Mouse (Mus musculus): ENCODE data around the gene BC048562.
A peak's percentile ranks its signal among the peaks of the same experiment; 100 is the strongest.

Gene BC048562

DNA sequence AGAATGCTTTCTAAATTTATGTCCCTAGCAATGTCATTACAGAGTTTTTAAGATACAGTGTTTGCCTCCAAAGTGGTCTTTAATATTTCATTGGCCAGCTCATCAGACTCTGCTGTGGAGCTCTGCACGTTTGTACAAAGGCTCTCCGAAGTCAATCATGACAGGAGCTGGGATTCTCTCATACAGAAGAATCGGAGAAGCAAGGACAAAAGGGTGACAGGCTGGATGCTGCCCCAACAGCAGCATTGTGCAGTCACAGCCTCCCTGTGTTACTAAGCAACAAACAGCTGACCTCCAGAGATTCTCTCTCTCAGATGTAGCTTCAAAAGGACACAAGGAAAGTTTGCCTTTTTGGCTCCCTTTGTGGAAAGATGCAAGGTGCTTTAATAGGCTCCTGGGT, at the start of gene BC048562:
TSS of gene BC048562 (plus strand) at position 301 of the 400 bp plus-strand sequence.
- no peak for DNase-seq

DNA sequence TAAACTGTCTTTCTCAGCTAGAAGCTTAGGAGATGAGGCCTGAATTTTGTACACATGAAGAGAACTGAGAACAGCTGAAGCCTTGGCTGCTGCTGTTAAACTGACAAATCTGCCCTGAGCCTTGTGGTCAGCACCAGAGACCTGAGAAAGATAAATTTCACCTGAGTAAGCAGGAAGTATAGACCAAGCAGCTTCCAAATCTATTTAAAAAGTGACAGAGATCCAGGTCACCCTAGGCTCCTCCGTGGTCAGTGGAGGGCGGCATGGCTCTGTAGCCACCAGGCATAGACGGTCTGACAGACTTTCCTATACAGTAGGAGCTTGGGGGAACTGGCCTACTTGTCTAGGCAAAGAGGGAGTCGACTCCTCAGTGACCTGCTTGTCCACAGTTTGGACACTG, 49.5 kb upstream of the BC048562 start:
- no peak for DNase-seq

DNA sequence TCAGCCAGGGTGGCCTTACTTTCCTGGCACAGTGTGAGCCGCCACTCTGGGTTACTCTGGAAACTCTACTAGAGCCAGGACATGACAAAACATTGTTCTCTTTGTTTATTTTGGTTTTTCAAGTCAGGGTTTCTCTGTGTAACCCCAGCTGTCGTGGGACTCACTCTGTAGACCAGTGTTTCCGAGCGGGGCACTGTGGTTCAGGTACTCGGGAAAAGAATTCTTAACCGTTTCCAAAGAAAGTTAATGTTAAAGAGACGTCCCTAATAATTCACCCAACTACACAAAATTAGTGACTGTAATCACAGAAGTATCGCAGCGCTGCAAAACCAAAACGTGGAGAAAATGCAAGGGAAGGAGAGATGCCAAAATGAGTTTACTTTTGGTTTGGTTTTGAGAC, 47.7 kb upstream of the BC048562 start:
- no peak for DNase-seq

DNA sequence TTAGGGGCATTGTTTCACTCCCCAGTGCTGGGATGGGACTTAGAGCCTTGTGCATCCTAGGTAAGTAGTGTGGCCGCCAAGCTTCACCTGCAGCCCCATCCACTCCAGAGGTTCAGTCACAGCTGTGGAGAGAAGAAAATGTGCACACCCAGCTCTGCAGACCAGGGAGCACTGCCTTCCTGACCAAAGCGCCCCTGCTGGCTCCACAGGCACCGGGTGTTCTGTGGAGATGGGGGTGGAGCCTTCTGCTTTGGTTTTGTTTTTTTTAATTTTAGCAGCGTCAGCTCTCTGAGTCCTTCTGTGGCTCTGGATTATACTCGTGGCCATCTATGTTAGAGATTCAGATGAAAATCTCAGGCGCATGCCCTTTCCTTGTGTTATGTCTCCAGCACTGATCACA, 47.1 kb upstream of the BC048562 start:
- DNase-seq: no peak

DNA sequence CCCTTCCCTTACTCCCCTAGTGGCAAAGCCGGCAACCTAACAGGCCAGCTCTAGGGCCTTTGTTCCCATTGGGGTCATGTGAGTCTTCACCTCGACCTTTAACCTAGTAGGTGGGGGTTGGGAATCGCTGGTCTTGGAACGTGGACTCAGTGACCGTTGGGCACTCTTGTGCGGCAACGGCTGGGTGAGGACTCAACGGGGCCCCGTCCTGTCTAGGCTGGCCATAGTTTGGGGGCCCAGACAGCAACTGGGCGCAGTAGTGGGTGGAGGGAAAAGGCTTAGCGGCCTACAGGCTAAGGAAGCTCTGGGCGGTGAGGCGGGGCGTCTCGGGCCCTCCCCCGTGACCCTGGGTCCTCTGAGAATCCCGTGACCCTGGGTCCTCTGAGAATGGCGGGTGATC, 43.6 kb upstream of the BC048562 start, which contains the start of gene 1700102P08Rik:
TSS of gene 1700102P08Rik (plus strand) at position 130 of the 400 bp plus-strand sequence.
- DNase-seq: no peak

DNA sequence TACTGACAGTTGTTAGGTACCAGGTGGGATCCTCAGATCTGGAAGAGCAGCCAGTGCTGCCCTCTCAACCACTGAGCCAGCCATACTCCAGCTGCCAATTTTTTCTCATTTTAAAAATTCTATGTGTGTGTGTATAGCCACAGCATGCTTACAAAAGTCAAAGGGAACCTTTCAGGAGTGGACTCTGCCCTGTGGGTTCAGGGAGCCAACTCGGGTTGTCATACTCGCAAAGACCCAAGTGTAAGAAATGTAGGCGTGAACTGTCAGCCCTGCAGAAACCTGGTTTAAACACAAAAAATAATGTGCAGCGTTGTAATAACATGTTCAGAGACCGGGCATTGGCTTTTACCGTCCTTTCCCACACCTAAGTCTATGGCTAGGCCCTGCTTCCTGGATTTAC, 42.1 kb upstream of the BC048562 start:
- no peak for DNase-seq

DNA sequence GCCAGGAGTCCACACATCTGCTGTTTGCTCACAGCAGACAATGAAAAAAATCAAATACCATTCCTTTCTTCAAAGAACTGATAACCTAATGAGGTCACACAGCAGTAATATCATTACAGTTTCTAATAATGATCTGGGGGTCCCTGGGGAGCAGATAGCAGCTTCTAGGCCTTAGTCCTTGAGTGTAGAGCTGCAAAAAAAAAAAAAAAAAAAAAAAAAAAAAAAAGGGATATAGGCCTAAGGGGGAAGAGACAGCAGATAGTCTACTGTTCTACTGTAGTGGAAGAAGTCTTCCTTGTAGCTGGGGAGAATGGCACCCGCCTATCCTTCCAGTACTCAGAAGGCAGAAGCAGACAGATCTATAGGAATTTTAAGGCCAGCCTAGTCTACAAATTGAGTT, 40.9 kb upstream of the BC048562 start:
- DNase-seq: no peak

DNA sequence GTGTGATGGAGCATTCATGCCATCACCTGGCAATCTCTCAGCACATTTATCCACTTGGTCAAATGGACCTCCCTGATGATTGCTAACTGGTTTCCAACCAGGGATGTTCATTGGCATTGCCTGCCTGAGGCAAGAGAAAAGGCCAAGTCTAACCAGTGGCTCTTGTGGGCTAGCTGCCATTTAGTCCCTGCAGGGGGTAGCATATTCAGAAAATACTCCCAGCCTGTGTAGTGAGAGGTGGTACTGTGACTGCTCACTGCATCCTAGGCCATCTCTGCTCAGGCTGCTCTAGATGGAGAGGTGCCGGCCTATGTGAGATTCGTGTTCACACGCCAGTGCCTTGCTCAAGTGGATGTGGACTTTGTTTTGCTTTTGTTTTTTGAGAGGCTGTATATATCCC, 38.0 kb upstream of the BC048562 start:
- peak; percentile 76 to 81 for DNase-seq

DNA sequence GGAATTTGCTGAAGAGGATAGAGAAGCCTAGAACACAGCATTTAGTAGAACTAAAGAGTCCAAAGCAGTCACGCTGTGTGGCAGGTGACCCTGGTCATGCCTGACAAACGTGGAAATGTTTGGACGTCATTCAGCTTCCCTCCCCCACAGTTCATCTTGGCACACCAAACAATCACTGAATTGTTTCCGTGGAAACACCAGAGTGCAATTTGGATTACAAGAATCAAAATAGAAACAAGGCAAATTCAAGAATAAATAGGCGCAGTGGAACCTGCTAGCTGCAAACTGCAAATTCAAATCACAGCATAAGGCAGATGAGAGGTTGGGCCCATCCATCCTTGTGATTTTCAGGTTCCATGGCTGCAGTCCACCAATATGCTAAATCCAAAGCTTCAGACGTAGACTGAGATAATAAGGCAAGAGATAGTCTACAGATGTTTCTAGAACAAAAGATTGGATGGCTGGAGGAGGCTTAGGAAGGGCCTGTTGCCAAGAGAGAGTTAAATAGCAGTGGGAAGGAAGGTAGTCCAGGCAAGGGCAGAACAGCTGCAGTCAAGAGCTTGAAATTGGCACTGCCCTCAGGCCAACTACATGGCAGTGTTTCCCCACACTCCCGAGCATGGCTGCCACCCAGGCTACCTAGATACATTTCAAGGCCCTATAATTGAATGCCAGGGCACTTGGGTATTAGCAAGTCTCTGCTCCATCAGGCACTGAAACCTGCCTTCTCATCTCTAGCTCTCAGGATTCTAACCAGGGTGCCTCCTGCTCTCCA, 34.9 kb upstream of the BC048562 start:
- peak; percentile 67 to 72 for DNase-seq

DNA sequence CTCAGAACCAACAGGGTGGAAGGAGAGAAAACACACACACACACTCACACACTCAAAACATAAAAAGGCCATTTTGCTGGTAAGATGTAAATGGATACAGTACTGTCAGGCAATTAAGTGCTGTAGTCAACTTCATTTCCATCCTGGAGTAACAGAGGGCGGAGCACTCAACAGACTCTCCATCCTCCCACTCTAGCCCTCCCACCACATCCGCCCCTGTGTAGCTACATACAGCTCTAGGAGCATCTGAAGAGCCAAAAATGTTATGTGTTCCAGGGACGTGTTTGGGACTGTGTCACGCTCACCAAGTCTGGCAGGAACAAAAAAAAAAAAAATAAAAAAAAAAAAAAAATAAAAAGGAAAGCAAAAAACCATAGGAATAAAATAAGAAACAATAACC, 33.2 kb upstream of the BC048562 start:
- DNase-seq: no peak

DNA sequence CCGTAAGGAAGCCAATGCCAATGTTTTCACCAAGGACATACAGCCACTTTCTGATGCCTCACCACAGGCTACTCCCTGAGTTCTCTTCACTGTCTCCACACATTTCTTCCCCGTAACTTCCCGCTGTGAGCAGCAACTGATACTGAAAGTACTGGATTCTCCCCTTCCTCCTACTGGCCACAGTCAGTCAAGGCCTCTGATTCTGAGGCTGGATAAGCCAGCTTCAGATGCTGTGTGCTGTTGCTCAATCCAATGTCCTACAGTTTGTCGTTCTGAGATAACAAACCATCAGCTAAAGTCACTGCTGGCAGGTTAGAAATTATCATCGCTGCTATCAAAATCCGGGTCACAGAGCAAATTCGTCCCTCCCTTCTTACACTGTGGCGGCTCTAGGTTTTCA, 31.8 kb upstream of the BC048562 start:
- DNase-seq: no peak

DNA sequence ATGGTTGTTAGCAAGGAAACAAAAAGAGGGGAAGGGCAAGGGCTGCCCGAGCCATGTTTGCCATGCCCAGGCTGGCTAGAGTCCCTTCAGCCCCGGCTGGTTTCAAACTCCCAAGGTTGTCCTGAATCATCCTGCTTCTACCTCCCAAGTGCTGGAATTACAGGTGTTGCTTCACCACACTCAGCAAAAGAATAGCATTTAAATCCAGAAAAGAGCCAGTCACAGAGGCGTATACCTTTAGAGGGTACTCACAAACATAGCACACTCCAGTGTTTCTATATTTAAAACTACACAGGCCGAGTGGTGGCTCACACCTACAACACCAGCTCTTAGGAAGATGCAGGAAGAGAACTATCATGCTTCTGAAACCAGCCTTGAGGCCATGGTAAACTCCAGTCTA, 26.7 kb upstream of the BC048562 start:
- DNase-seq: no peak

DNA sequence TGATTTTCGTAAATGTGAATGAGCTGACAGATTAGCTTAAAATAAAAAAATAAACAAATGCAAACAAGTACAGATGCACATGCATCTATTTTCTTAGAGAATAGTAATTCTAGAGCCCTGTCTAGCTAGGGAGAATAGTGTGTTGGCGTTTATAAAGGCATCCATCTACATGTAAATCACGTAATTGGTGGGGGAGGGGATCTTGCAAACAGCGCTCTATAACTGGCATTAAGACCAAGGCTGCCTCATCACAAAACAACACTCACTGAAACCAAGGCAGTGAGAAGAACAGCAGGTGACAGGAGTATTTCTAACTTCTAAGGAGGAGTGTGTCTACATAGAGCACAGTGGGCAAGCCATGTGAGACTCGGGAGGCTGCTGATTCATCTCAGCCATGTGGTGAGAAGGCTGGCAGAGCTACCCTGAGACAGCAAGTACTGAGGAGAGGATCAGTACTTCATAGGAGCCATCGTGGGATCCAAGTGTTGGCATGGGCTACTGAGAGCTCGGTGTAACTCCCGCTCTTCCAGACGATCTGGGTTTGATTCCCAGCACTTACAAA, 24.8 kb upstream of the BC048562 start:
- no peak for DNase-seq

DNA sequence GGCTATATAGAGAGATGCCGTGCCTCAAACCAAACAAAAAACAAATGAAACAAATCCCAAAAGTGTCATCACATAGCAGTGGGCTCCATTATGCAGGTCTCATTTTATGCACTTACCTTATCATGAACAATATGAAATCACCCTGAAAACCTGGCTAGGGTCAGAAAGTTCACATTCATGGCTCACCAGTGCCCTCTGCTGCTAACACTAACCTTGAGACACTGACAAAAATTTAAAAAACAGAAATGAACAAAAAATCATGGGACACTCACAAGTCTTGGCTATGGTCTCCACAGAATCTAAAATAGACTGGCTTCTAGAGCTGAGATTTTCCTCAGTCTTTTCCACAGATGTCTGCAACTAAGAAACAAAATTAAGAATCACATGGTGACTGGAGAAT, 24.1 kb upstream of the BC048562 start:
- peak; percentile 49 for DNase-seq

DNA sequence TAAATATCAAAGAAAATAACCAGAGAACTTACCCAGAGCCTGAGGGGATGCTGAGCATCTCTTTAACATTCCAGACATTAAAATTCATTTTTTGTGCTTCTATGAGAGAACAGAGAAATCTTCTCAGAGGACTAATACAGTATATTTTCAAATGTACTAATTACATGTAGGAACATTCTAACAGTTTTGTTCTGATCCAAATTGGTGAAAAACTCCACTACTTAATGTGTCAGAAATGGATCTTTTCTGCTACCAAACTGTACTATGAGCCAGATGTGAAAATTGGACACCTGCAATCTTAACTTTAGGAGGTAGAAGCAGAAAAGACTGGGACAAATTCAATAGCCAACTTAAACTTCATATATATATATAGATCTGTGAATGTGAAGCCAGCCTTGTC, 7.9 kb upstream of the BC048562 start, which contains the start of gene Ccdc36:
TSS of gene Ccdc36 (minus strand) at position 101 of the 400 bp plus-strand sequence.
- no peak for DNase-seq

DNA sequence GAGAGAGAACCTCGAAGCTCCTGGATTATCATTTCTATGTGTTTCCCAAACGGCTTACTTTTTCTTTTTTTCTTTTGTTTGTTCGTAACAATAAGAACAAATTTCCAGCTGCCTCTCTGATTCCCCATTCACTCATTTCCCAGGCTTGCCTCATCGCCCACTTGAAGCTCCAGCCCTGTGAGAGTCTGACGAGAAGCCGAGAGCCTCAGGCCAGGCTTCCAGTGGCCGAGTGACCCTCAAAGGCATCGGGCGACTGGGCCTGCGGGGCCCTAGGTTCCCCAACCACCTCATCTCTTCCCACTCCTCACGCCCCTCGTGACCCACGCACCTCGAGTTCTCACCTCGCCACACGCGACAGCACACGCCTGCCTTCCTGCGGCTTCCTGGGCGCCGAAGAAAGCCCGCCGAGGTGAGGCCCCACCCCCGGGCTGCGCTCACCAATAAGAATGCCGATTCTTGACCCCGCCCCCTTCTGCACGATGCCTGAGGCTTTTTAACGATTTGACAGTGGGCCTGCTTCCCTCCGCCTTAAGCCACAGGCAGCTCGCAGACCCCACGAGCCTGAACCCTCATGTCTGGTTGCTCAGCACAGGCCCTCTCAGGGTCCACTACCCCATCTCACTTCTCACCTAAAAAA, 4.7 kb upstream of the BC048562 start:
- peak; percentile 36 to 45 for DNase-seq

DNA sequence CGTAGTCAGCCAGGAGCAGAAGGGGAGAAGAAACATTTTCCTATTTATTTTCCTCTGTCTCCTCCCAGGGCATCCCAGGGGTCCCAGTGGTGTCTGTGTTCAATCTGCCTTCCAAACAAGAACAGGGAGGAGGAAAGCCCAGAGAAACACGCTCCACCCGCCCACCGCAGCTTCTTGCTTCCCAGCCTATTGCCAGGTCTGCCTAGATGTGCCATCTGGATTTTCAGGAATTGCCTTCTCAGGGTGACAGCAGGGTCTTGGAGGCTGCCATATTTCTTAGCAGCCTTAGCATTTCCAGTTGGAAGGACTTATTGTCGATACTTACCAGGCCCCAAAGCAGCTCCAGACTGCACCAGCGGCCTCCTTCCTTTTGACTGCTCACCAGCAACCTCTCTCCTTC, 2.9 kb downstream of the BC048562 start:
- peak; percentile 81 to 83 for DNase-seq

DNA sequence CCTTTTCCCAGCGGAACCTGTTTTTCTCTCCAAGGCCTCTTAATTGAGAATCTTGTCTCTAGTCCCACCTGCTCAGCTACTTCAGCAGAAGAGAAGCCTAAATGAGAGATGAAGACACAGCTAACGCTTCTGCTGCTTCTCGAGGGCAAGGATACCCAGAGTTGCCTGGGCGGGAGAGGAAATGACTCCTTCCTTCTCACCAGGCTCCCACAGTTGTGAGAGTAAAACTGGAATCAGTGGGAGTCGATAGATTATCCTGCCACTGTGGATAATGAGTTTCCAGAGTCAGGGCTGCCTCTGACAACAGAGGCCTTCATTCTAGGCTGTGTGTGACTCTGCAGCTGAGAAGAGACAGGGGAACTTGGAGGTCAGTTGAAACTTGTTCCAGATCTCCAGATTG, 4.2 kb downstream of the BC048562 start:
- no peak for DNase-seq

DNA sequence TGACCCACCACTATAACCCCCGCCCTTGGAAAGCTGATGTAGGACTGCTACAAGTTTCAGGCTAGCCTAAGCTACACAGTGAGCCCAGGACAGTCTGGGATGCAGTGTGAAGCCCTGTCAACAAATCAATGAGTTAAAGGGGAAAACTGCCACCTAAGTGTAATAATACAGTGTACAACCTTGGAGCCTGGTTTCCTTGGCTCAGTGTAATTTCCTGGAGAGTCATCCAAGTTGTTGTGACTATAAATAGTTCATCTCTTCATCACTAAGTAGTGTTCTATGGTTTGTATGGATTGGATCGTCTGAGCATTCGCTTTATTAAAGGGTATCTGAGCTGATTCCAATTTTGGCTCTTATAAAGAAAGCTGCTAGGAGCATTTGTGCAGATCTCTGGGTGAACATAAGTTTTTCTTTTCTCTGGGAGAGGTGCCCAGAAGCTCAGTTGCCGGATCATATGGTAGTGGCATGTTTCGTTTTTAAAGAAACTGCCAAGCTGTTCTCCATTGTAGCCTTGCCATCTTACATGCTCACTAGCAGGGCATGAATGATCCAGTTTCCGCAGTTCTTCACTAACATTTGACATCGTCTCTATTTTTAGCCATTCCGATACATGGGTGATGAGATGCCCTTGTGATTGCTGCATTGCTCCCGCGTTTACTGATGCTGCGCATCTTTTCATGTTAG, 5.1 kb downstream of the BC048562 start:
- DNase-seq: peak; percentile 48 to 60

DNA sequence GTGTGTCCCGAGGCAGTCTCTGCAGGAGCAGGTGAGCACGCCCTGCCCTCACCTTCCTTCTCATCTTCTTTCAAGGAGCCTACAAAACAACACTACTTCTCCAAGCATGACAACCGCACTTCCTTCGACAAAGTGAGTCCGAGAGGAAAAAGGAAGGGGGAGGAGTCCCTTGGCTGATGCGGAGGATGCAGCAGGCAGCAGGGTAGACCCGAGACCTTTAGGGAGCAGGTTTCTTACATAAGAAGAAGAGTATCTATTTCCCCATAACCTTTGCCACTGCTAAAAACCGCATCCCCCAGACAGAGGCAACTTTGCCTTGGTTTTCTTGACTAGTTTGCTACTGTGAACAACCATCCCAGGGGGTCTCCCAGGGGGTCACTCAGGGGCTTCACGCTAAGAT, 8.8 kb downstream of the BC048562 start:
- DNase-seq: no peak

DNA sequence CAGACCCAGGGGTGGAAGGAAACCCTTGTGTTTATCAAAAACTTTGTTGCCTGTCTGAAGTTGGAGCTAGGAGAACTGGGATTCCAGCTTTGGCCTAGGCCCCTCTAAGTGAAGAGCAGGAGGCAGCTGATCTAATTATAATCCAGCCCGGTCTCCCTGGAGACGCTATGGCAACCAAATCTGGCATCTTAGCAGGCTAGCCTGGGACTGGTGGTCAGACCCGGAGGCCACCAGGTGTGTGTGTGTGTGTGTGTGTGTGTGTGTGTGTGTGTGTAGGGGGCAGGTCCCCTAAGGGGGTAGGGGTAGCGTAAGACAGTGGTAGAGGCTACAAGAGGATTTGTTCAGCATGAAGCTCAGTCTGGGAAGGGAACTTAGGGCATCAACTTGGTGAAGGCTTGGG, 13.6 kb downstream of the BC048562 start:
- DNase-seq: peak; percentile 80 to 83

DNA sequence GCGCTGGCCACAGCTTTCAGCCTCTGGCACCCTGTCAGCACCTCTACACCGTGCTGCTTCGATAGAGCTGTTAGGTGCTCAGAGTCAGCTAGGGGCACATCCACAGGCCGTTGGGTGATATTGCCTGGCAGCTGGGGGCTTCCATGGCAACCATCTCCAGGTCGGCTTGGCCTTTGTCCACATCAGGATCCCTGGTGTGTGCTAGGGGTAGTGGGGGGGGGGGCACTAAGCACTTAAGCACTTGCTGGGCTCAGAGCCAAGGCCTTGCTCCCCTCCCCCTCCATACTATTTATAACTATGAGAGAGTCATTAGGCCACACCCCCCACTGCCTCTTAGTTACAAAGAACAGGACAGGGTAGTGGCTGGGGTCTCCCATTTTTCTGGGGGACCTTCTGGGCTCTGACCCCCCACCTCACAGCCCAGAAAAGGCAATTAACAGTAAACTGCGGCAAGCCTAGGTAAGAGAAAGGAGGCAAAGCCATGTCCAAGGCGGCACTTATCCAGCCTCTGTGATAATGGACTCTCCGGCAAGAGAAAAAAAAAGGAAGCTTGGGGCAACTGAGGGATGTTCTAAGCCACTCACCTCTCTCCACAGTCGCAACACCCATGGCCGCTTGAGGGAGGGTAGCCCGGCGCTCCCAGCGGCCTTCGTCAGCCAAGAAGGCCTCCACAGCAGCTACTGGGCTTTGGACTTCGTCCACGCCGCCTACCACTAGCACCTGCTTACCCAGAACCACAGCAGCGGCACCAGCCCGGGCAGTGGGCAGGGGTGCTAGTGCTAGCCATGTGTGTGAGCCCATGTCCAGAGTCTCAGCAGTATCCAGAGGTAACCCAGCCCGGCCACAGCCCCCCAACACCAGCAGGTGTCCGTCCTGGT, 14.2 kb downstream of the BC048562 start:
- DNase-seq: peak; percentile 70 to 74

DNA sequence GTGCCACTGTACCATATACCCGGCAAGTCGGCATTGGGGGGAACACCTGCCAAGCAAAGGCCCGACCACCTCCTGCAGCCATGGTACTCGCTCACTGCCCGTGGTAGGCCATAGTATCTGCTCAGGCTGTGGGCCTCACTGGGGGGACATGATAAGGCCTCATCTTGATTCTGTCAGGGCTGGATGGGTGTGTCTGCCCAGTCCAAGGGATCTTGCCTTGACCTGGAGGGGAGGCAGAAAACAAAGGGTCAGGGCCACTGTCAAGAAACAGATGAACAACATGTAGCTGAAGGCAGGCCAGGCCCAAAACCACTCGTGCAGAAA, 14.8 kb downstream of the BC048562 start:
- DNase-seq: no peak
